Mouse (Mus musculus) kidney, adult 9 months (tissue): Measurements from ENCODE around the gene Myh10.

Experiments
- DNase-seq: peaks from one replicate; pipeline ENCODE4 v3.0.0; 2022

Myh10 gene

GRCm38 (mm10) chr11:68691321-68692009 lies at the start of gene Myh10:
Gene Myh10 (plus strand): TSS chr11:68691559.
- peak; percentile 99 for DNase-seq

- DNase-seq, result no peak
These were observed 46.6 kb upstream of the Myh10 start for GRCm38 (mm10) chr11:68644781-68645180.

GRCm38 (mm10) chr11:68647808-68648207 lies 43.6 kb upstream of the Myh10 start:
- DNase-seq, result no peak

- no peak for DNase-seq
These were observed 42.8 kb upstream of the Myh10 start for GRCm38 (mm10) chr11:68648385-68649148.

GRCm38 (mm10) chr11:68651518-68651917 lies 39.8 kb upstream of the Myh10 start:
- peak; percentile 25 for DNase-seq

- DNase-seq, result no peak
These were observed 35.8 kb upstream of the Myh10 start for GRCm38 (mm10) chr11:68655524-68655923.

GRCm38 (mm10) chr11:68656887-68657685 lies 34.3 kb upstream of the Myh10 start:
- DNase-seq, result no peak

- no peak for DNase-seq
These were observed 33.5 kb upstream of the Myh10 start for GRCm38 (mm10) chr11:68657811-68658210.

- no peak for DNase-seq
These were observed 26.0 kb upstream of the Myh10 start for GRCm38 (mm10) chr11:68665331-68665730.

- DNase-seq, result no peak
These were observed 25.1 kb upstream of the Myh10 start for GRCm38 (mm10) chr11:68666210-68666609.

GRCm38 (mm10) chr11:68672270-68672970 lies 18.9 kb upstream of the Myh10 start:
- no peak for DNase-seq

GRCm38 (mm10) chr11:68674071-68674470 lies 17.3 kb upstream of the Myh10 start:
- DNase-seq, result no peak

- DNase-seq, result no peak
These were observed 16.7 kb upstream of the Myh10 start for GRCm38 (mm10) chr11:68674643-68675042.

- DNase-seq, result no peak
These were observed 16.1 kb upstream of the Myh10 start for GRCm38 (mm10) chr11:68675274-68675673.

GRCm38 (mm10) chr11:68681254-68681839 lies 10.0 kb upstream of the Myh10 start:
- no peak for DNase-seq

GRCm38 (mm10) chr11:68682136-68682806 lies 9.1 kb upstream of the Myh10 start:
- DNase-seq, result no peak

GRCm38 (mm10) chr11:68686001-68686400 lies 5.4 kb upstream of the Myh10 start:
- DNase-seq, result no peak

- peak; percentile 86 for DNase-seq
These were observed 2.1 kb upstream of the Myh10 start for GRCm38 (mm10) chr11:68689304-68689703.

- no peak for DNase-seq
These were observed 894 bp upstream of the Myh10 start for GRCm38 (mm10) chr11:68690465-68690864.

GRCm38 (mm10) chr11:68692010-68692692 lies 792 bp downstream of the Myh10 start:
- DNase-seq, result no peak
